Mouse (Mus musculus): ENCODE results near the gene Ptgr1. TPM values are rescaled to one million over a fixed set of nuclear protein-coding genes. Genes with fewer than 3 reads are reported as not detected.

Gene Ptgr1
- polyA plus RNA-seq, 1 experiment from 2014 or later: 4.3 TPM

- WGBS: 77% methylated on average over 7 of the region's 7 CpGs
Measured at GRCm38 (mm10) chr4:58989303-58989898, 2.5 kb upstream of the Ptgr1 start.

GRCm38 (mm10) chr4:58985157-58985648, 1.7 kb downstream of the Ptgr1 start:
- peaks cover 15% of the 10 kb centered on the region for H3K4me1 ChIP-seq
- H3K9ac ChIP-seq (replicated peaks): no peak overlapping the region
- H3K27ac ChIP-seq (replicated peaks): no peak overlapping the region
- no peak overlapping the region for H3K4me2 ChIP-seq
- H3K36me3 ChIP-seq: no peaks in the 10 kb centered on the region
- 24% methylated on average over 7 of the region's 7 CpGs for WGBS
- ATAC-seq (ENCODE audit: low FRiP score): no peak
- H3K9me3 ChIP-seq (replicated peaks): no peaks in the 10 kb centered on the region
- no peak overlapping the region for H3K4me3 ChIP-seq (replicated peaks)
- no peaks in the 10 kb centered on the region for H3K27me3 ChIP-seq (replicated peaks)

More at GRCm38 (mm10) chr4:58989303-58989898, 2.5 kb upstream of the Ptgr1 start:
- Histone ChIP-seq H3K4me3 (replicated peaks) (no peak overlapping the region), H3K27me3 (replicated peaks) (no peaks in the 10 kb centered on the region), H3K9ac (replicated peaks) (no peak overlapping the region), H3K27ac (replicated peaks) (no peak overlapping the region), H3K9me3 (replicated peaks) (no peaks in the 10 kb centered on the region), H3K36me3 (no peaks in the 10 kb centered on the region), H3K4me2 (no peak overlapping the region), H3K4me1 (peaks cover 15% of the 10 kb centered on the region)
- ATAC-seq (ENCODE audit: low FRiP score): no peak

- 89% methylated on average over 8 of the region's 8 CpGs for WGBS
Measured at GRCm38 (mm10) chr4:58982806-58983205, 4.1 kb downstream of the Ptgr1 start.

GRCm38 (mm10) chr4:58981421-58981820, 5.5 kb downstream of the Ptgr1 start:
- Histone ChIP-seq H3K27ac (replicated peaks) (no peak overlapping the region), H3K27me3 (replicated peaks) (no peaks in the 10 kb centered on the region), H3K4me1 (peaks cover 4% of the 10 kb centered on the region; the same call in 1 of the 2 replicates), H3K4me3 (replicated peaks) (no peak overlapping the region), H3K9me3 (replicated peaks) (no peaks in the 10 kb centered on the region), H3K9ac (replicated peaks) (no peak overlapping the region), H3K36me3 (no peaks in the 10 kb centered on the region), H3K4me2 (no peak overlapping the region)
- ATAC-seq (ENCODE audit: low FRiP score): no peak
- 62% methylated on average over 6 of the region's 6 CpGs for WGBS

More at GRCm38 (mm10) chr4:58982806-58983205, 4.1 kb downstream of the Ptgr1 start:
- Histone ChIP-seq H3K27me3 (replicated peaks) (no peaks in the 10 kb centered on the region), H3K4me1 (peaks cover 15% of the 10 kb centered on the region), H3K9ac (replicated peaks) (no peak overlapping the region), H3K27ac (replicated peaks) (no peak overlapping the region), H3K4me3 (replicated peaks) (no peak overlapping the region), H3K4me2 (no peak overlapping the region), H3K36me3 (no peaks in the 10 kb centered on the region), H3K9me3 (replicated peaks) (no peaks in the 10 kb centered on the region)
- no peak for ATAC-seq (ENCODE audit: low FRiP score)

GRCm38 (mm10) chr4:58975711-58976110, 11.2 kb downstream of the Ptgr1 start:
- ATAC-seq (ENCODE audit: low FRiP score): no peak
- Histone ChIP-seq H3K36me3 (no peaks in the 10 kb centered on the region), H3K9ac (replicated peaks) (no peak overlapping the region), H3K4me3 (replicated peaks) (no peak overlapping the region), H3K4me2 (no peak overlapping the region), H3K27me3 (replicated peaks) (no peaks in the 10 kb centered on the region), H3K27ac (replicated peaks) (no peak overlapping the region), H3K9me3 (replicated peaks) (no peaks in the 10 kb centered on the region), H3K4me1 (no peaks in the 10 kb centered on the region)
- 80% methylated on average over 5 of the region's 5 CpGs for WGBS

- Histone ChIP-seq H3K27ac (replicated peaks) (no peak overlapping the region), H3K4me1 (no peaks in the 10 kb centered on the region), H3K9ac (replicated peaks) (no peak overlapping the region), H3K4me2 (no peak overlapping the region), H3K27me3 (replicated peaks) (no peaks in the 10 kb centered on the region), H3K4me3 (replicated peaks) (no peak overlapping the region), H3K9me3 (replicated peaks) (no peaks in the 10 kb centered on the region), H3K36me3 (no peaks in the 10 kb centered on the region)
- no peak for ATAC-seq (ENCODE audit: low FRiP score)
- 83% methylated on average over 4 of the region's 4 CpGs for WGBS
Measured at GRCm38 (mm10) chr4:58970678-58971077, 16.2 kb downstream of the Ptgr1 start.

GRCm38 (mm10) chr4:58965136-58965535, 21.8 kb downstream of the Ptgr1 start:
- H3K4me2 ChIP-seq: no peak overlapping the region
- H3K4me3 ChIP-seq (replicated peaks): no peak overlapping the region
- H3K9me3 ChIP-seq (replicated peaks): no peaks in the 10 kb centered on the region
- no peaks in the 10 kb centered on the region for H3K4me1 ChIP-seq
- 87% methylated on average over 1 of the region's 1 CpGs for whole genome bisulfite sequencing
- H3K9ac ChIP-seq (replicated peaks): no peak overlapping the region
- H3K27ac ChIP-seq (replicated peaks): no peak overlapping the region
- no peaks in the 10 kb centered on the region for H3K27me3 ChIP-seq (replicated peaks)
- H3K36me3 ChIP-seq: no peaks in the 10 kb centered on the region
- no peak for ATAC-seq (ENCODE audit: low FRiP score)

GRCm38 (mm10) chr4:58963271-58963670, 23.6 kb downstream of the Ptgr1 start:
- no peak overlapping the region for H3K4me2 ChIP-seq
- no peak overlapping the region for H3K9ac ChIP-seq (replicated peaks)
- no peaks in the 10 kb centered on the region for H3K36me3 ChIP-seq
- no peak for ATAC-seq (ENCODE audit: low FRiP score)
- H3K9me3 ChIP-seq (replicated peaks): no peaks in the 10 kb centered on the region
- H3K27me3 ChIP-seq (replicated peaks): no peaks in the 10 kb centered on the region
- 91% methylated on average over 4 of the region's 4 CpGs for WGBS
- H3K27ac ChIP-seq (replicated peaks): no peak overlapping the region
- H3K4me3 ChIP-seq (replicated peaks): no peak overlapping the region
- no peaks in the 10 kb centered on the region for H3K4me1 ChIP-seq

- no peaks in the 10 kb centered on the region for H3K9me3 ChIP-seq (replicated peaks)
- no peak overlapping the region for H3K4me3 ChIP-seq (replicated peaks)
- 94% methylated on average over 15 of the region's 15 CpGs for whole genome bisulfite sequencing
- H3K36me3 ChIP-seq: peaks cover 14% of the 10 kb centered on the region
- no peak overlapping the region for H3K9ac ChIP-seq (replicated peaks)
- ATAC-seq (ENCODE audit: low FRiP score): no peak
- no peak overlapping the region for H3K4me2 ChIP-seq
- no peaks in the 10 kb centered on the region for H3K27me3 ChIP-seq (replicated peaks)
- no peaks in the 10 kb centered on the region for H3K4me1 ChIP-seq
- no peak overlapping the region for H3K27ac ChIP-seq (replicated peaks)
Measured at GRCm38 (mm10) chr4:58961719-58962118, 25.2 kb downstream of the Ptgr1 start.

GRCm38 (mm10) chr4:58952630-58953029, 34.3 kb downstream of the Ptgr1 start:
- H3K27me3 ChIP-seq (replicated peaks): no peaks in the 10 kb centered on the region
- no peak overlapping the region for H3K4me2 ChIP-seq
- WGBS: 95% methylated on average over 11 of the region's 11 CpGs
- no peak overlapping the region for H3K9ac ChIP-seq (replicated peaks)
- ATAC-seq (ENCODE audit: low FRiP score): no peak
- no peak overlapping the region for H3K27ac ChIP-seq (replicated peaks)
- H3K4me3 ChIP-seq (replicated peaks): no peak overlapping the region
- no peaks in the 10 kb centered on the region for H3K4me1 ChIP-seq
- peaks cover 23% of the 10 kb centered on the region for H3K36me3 ChIP-seq
- H3K9me3 ChIP-seq (replicated peaks): no peaks in the 10 kb centered on the region

- Histone ChIP-seq H3K4me2 (no peak overlapping the region), H3K9ac (replicated peaks) (no peak overlapping the region), H3K4me1 (peaks cover 14% of the 10 kb centered on the region), H3K27ac (replicated peaks) (no peak overlapping the region), H3K4me3 (replicated peaks) (no peak overlapping the region), H3K9me3 (replicated peaks) (no peaks in the 10 kb centered on the region), H3K27me3 (replicated peaks) (no peaks in the 10 kb centered on the region; the same call in 1 of the 2 replicates), H3K36me3 (peaks cover 6% of the 10 kb centered on the region; the same call in 1 of the 2 replicates)
- no peak for ATAC-seq (ENCODE audit: low FRiP score)
- WGBS: 87% methylated on average over 4 of the region's 4 CpGs
Measured at GRCm38 (mm10) chr4:58948391-58948790, 38.5 kb downstream of the Ptgr1 start.

- 0 out of 2 replicates have a peak overlapping the region, but pooled peaks have one; percentile 18 for H3K9ac ChIP-seq (replicated peaks)
- no peak for ATAC-seq (ENCODE audit: low FRiP score)
- H3K36me3 ChIP-seq: peaks cover 3% of the 10 kb centered on the region; the same call in 1 of the 2 replicates
- peak overlapping the region; percentile 76 for H3K4me2 ChIP-seq
- no peak overlapping the region for H3K27ac ChIP-seq (replicated peaks)
- H3K4me1 ChIP-seq: peaks cover 21% of the 10 kb centered on the region
- H3K9me3 ChIP-seq (replicated peaks): no peaks in the 10 kb centered on the region
- 41% methylated on average over 5 of the region's 5 CpGs for WGBS
- H3K4me3 ChIP-seq (replicated peaks): peak overlapping the region; percentile 72
- H3K27me3 ChIP-seq (replicated peaks): no peaks in the 10 kb centered on the region; the same call in 1 of the 2 replicates
Measured at GRCm38 (mm10) chr4:58944695-58945094, 42.2 kb downstream of the Ptgr1 start.

Data from neural tube, embryonic 15.5 days (tissue).